Mouse (Mus musculus) bone marrow macrophage, adult 2 months (primary cell): ENCODE data around the gene Gtpbp8.

Source experiments
- CTCF ChIP-seq: IDR thresholded peaks from 2 replicates; pipeline ENCODE4 v1.5.1; 2012; ENCODE audit warnings: low read depth, mild to moderate bottlenecking, low read length, moderate library complexity
- POLR2A ChIP-seq: IDR thresholded peaks from 2 replicates; pipeline ENCODE4 v1.6.1; 2012; ENCODE audit warnings: mild to moderate bottlenecking, low read depth, low read length, borderline replicate concordance

GRCm38 (mm10) chr16:44720518-44720917, 25.6 kb downstream of the Gtpbp8 start:
- TF ChIP-seq POLR2A, result no peak
- no peak for TF ChIP-seq CTCF
